Mouse (Mus musculus) embryonic facial prominence, embryonic 10.5 days (tissue): ENCODE measurements around the gene Ebp. TPM values are rescaled to one million over a fixed set of nuclear protein-coding genes. Genes with fewer than 3 reads are reported as not detected.

Experiments used
- DNase-seq: peaks from one replicate; pipeline ENCODE4 v3.0.0-alpha.2; 2017; ENCODE audit warnings: low spot score
- H3K27ac ChIP-seq: fragments of 300-500 bp; sonication (generic); replicated peaks from 2 replicates; pipeline ENCODE4 v1.5.1; 2016; ENCODE audit warnings: mild to moderate bottlenecking
- H3K27me3 ChIP-seq: fragments of 300-500 bp; sonication (generic); replicated peaks from 2 replicates; pipeline ENCODE4 v1.6.1; 2016; ENCODE audit warnings: low read depth, mild to moderate bottlenecking; ENCODE audit not compliant: poor library complexity, severe bottlenecking
- H3K36me3 ChIP-seq: fragments of 300-500 bp; sonication (generic); replicated peaks from 2 replicates; pipeline ENCODE4 v1.6.1; 2016; ENCODE audit warnings: mild to moderate bottlenecking, moderate library complexity
- H3K4me1 ChIP-seq: fragments of 300-500 bp; sonication (generic); 2 replicates; pipeline ENCODE4 v1.6.1; 2016
- H3K4me3 ChIP-seq: fragments of 300-500 bp; sonication (generic); 2 replicates; pipeline ENCODE4 v1.5.1; 2016; ENCODE audit warnings: mild to moderate bottlenecking, moderate library complexity
- H3K9me3 ChIP-seq: fragments of 300-500 bp; sonication (generic); 2 replicates; pipeline ENCODE4 v1.6.1; 2016; ENCODE audit warnings: mild to moderate bottlenecking
- WGBS: fragments of 180-500 bp; shearing (Covaris S2); methylation state at CpG from one replicate; pipeline ENCODE4 v1.1.7; 2016; 5-methylcytosine and 5-hydroxymethylcytosine counted together
- polyA plus RNA-seq: library from polyadenylated mRNA; unstranded; fragments of >200 nt; fragmentation: Nextera tagmentation; extraction: Ambion mirVana; gene quantifications from 2 replicates; pipeline ENCODE4 v1.2.1, GENCODE M21; 2016

The Ebp gene
- polyA plus RNA-seq, 1 experiment from 2014 or later, result 25.8 TPM

DNA sequence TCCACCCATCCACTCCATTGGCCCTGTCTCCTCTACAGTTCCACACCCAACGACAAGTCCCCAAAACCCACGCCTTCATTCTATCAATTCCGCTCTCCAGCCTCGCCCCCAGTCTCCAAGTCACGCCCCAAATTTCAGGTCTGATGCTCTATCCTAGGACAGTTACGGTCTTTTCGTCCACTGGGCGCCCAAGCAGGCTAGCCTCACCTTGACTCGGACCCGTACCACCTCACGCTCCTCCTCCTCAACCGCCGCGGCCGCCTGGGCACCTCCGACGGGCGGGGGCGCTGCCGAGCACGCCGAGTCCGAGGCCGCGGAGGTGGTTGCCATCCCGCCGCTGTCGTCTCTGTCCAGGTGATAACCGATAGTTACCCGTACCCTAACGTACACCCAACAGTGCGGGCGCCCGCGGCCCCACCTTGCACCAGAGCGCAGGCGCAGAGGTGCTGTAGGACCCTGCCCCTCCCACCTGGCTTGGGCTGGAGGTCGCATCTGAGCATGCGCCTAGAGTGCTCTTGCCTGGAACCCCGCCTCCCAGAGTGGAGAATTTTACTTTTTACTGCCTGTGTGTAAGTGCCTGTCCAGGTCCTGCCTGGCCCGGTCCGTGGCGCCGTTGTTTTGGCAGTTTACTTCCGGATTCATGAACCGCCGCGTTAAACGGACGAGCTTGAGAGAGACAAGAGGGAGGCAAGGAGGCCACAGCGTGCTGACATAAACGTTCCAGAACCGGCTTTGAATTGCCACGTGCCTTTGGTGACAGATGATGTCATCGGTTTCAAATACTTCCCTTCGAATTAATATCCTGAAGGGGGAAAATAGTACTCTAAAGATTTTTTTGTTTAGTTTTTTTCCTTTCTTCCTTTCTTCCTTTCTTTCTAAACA lies 17.6 kb downstream of the Ebp start, which contains the start of gene Tbc1d25:
Gene Tbc1d25 (minus strand): TSS at position 678 of the 882 bp plus-strand sequence.
- WGBS, result 10% methylated on average over 56 of the region's 56 CpGs
- H3K27ac ChIP-seq, result peak within 1 kb of the TSS; percentile 80

GRCm38 (mm10) chrX:8175169-8175503 lies 18.2 kb downstream of the Ebp start:
- Histone ChIP-seq H3K27ac (peak overlapping the region; percentile 80), H3K4me3 (peak overlapping the region; percentile 65), H3K9me3 (no peaks in the 10 kb centered on the region), H3K36me3 (peaks cover 5% of the 10 kb centered on the region; the same call in 1 of the 2 replicates), H3K4me1 (no peaks in the 10 kb centered on the region), H3K27me3 (no peaks in the 10 kb centered on the region)
- no peak for DNase-seq
- 15% methylated on average over 4 of the region's 4 CpGs for WGBS

More for the DNA sequence above, 17.6 kb downstream of the Ebp start, which contains the start of gene Tbc1d25:
- Histone ChIP-seq H3K4me1 (no peaks in the 10 kb centered on the region), H3K9me3 (no peaks in the 10 kb centered on the region), H3K36me3 (peaks cover 5% of the 10 kb centered on the region; the same call in 1 of the 2 replicates), H3K4me3 (peak within 1 kb of the TSS; percentile 65), H3K27me3 (no peaks in the 10 kb centered on the region)
- DNase-seq, result peak; percentile 87

- Histone ChIP-seq H3K27me3 (no peaks in the 10 kb centered on the region), H3K36me3 (peaks cover 8% of the 10 kb centered on the region; the same call in 1 of the 2 replicates), H3K4me1 (no peaks in the 10 kb centered on the region), H3K27ac (no peak overlapping the region), H3K4me3 (no peak overlapping the region), H3K9me3 (no peaks in the 10 kb centered on the region)
- 89% methylated on average over 10 of the region's 10 CpGs for WGBS
- DNase-seq, result no peak
These were observed 25.3 kb downstream of the Ebp start for GRCm38 (mm10) chrX:8167716-8168647.

- Histone ChIP-seq H3K9me3 (no peaks in the 10 kb centered on the region), H3K27ac (no peak overlapping the region), H3K36me3 (0 out of 2 replicates have a peak, but pooled peaks cover 3% of the 10 kb centered on the region), H3K4me1 (no peaks in the 10 kb centered on the region), H3K4me3 (no peak overlapping the region), H3K27me3 (no peaks in the 10 kb centered on the region)
- no peak for DNase-seq
- 86% methylated on average over 4 of the region's 4 CpGs for WGBS
These were observed 28.8 kb downstream of the Ebp start for GRCm38 (mm10) chrX:8164471-8164870.

- peaks cover 9% of the 10 kb centered on the region; the same call in 1 of the 2 replicates for H3K36me3 ChIP-seq
- WGBS, result 93% methylated on average over 5 of the region's 5 CpGs
- DNase-seq, result no peak
- no peaks in the 10 kb centered on the region for H3K27me3 ChIP-seq
- no peak overlapping the region for H3K27ac ChIP-seq
- H3K4me1 ChIP-seq, result no peaks in the 10 kb centered on the region
- no peak overlapping the region for H3K4me3 ChIP-seq
- H3K9me3 ChIP-seq, result no peaks in the 10 kb centered on the region
These were observed 30.2 kb downstream of the Ebp start for GRCm38 (mm10) chrX:8163076-8163475.

GRCm38 (mm10) chrX:8145153-8145991 lies 47.9 kb downstream of the Ebp start, which contains the start of gene Rbm3:
Gene Rbm3 (minus strand): TSS chrX:8145880.
- Histone ChIP-seq H3K4me1 (peaks cover 10% of the 10 kb centered on the region), H3K36me3 (peaks cover 38% of the 10 kb centered on the region), H3K9me3 (peaks cover 7% of the 10 kb centered on the region; the same call in 1 of the 2 replicates), H3K4me3 (peak within 1 kb of the TSS; percentile 72), H3K27me3 (no peaks in the 10 kb centered on the region), H3K27ac (peak within 1 kb of the TSS; percentile 96)
- DNase-seq, result peak; percentile 89
- WGBS, result 21% methylated on average over 65 of the region's 65 CpGs

GRCm38 (mm10) chrX:8143750-8144149 lies 49.6 kb downstream of the Ebp start:
- no peak for DNase-seq
- WGBS, result 82% methylated on average over 7 of the region's 7 CpGs
- H3K36me3 ChIP-seq, result peaks cover 52% of the 10 kb centered on the region
- H3K4me3 ChIP-seq, result peak overlapping the region; percentile 72
- H3K27me3 ChIP-seq, result no peaks in the 10 kb centered on the region
- peak overlapping the region; percentile 96; the same call in 1 of the 2 replicates for H3K27ac ChIP-seq
- peaks cover 7% of the 10 kb centered on the region; the same call in 1 of the 2 replicates for H3K9me3 ChIP-seq
- H3K4me1 ChIP-seq, result peaks cover 10% of the 10 kb centered on the region

DNA sequence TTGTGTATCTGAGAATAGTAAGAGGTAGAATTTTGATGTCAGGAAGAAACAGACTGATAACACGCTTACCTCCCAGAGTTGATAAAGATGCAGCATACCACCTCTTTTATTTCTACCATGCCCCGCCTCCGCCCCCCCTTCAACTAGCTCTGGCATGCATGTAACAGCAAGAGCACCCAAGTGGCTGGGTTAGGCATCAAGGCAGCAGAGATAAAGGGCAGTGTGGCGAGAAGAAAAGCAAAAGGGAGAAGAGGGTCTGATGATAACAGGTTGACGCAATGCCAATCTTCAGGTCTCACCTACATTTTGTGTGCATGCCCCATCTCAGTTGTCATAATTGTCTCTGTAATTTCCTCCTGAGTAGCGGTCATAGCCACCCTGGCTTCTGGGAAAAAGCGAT lies 50.4 kb downstream of the Ebp start:
- DNase-seq, result no peak

DNA sequence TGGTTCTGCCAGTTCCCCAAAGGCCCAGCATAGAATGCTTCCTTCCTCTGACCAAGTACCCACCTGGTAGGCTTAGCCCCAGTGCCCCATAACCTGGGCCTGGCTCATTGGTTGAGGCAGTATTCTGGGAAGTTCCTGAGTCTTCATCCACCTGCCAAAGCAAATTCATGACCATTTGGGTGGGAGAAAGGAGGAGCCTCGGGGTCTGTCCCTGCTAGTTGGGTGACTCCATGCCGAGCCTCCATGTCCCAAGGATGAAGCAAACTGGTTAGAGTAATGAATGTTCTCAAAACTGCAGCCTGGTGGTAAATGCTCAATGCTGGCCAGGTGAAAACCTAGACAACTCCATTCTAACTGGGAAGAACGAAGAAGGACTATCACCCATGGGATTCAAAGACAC lies 52.3 kb downstream of the Ebp start:
- H3K9me3 ChIP-seq, result peaks cover 7% of the 10 kb centered on the region; the same call in 1 of the 2 replicates
- peaks cover 65% of the 10 kb centered on the region for H3K36me3 ChIP-seq
- WGBS, result 74% methylated on average over 3 of the region's 3 CpGs
- peaks cover 10% of the 10 kb centered on the region for H3K4me1 ChIP-seq
- no peak overlapping the region for H3K27ac ChIP-seq
- no peak overlapping the region for H3K4me3 ChIP-seq
- H3K27me3 ChIP-seq, result no peaks in the 10 kb centered on the region
- no peak for DNase-seq

More for the DNA sequence above, 50.4 kb downstream of the Ebp start:
- Histone ChIP-seq H3K4me1 (peaks cover 10% of the 10 kb centered on the region), H3K27me3 (no peaks in the 10 kb centered on the region), H3K4me3 (no peak overlapping the region), H3K36me3 (peaks cover 60% of the 10 kb centered on the region), H3K9me3 (peaks cover 7% of the 10 kb centered on the region; the same call in 1 of the 2 replicates), H3K27ac (no peak overlapping the region)
- WGBS, result 87% methylated on average over 7 of the region's 7 CpGs

- Histone ChIP-seq H3K36me3 (peaks cover 65% of the 10 kb centered on the region), H3K9me3 (peaks cover 6% of the 10 kb centered on the region; the same call in 1 of the 2 replicates), H3K27ac (no peak overlapping the region), H3K4me1 (peaks cover 10% of the 10 kb centered on the region), H3K4me3 (no peak overlapping the region), H3K27me3 (no peaks in the 10 kb centered on the region)
- DNase-seq, result no peak
- WGBS, result 84% methylated on average over 2 of the region's 2 CpGs
These were observed 52.9 kb downstream of the Ebp start for GRCm38 (mm10) chrX:8140446-8140845.

DNA sequence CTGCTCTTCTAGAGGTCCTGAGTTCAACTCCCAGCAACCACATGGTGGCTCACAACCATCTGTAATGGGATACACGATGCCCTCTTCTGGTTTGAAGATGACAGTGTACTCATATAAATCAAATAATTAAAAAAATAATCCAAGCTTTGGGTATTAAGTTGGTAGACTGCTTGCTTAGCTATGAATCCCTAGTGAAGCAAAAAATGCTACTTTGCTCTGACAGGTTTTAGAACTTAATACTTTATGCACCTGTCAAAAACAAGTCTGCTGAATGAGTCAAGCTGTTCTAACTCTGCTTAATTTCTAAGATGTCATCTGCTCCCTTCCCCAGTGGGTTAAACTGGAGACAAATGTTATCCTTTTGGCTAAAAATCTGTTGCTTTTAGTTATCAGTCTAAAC lies 53.8 kb downstream of the Ebp start:
- Histone ChIP-seq H3K36me3 (peaks cover 62% of the 10 kb centered on the region), H3K9me3 (peaks cover 5% of the 10 kb centered on the region; the same call in 1 of the 2 replicates), H3K27ac (no peak overlapping the region), H3K4me1 (peaks cover 10% of the 10 kb centered on the region), H3K4me3 (no peak overlapping the region), H3K27me3 (no peaks in the 10 kb centered on the region)
- WGBS, result 68% methylated on average over 1 of the region's 1 CpGs
- DNase-seq, result no peak
